Mouse (Mus musculus) E14TG2a.4 (cell line): ENCODE results near the gene Zbtb43.

Experiments
- H3K27me3 ChIP-seq: 2 replicates; pipeline ENCODE4 v1.6.1; 2014; ENCODE audit warnings: low read length, control low read depth; ENCODE audit not compliant: insufficient read depth
- H3K36me3 ChIP-seq: 2 replicates; pipeline ENCODE4 v1.6.1; 2014; ENCODE audit warnings: low read length, control low read depth; ENCODE audit not compliant: insufficient read depth
- H3K4me1 ChIP-seq: replicated peaks from 2 replicates; pipeline ENCODE4 v1.6.1; 2014; ENCODE audit warnings: low read depth, low read length, control low read depth
- H3K4me3 ChIP-seq: replicated peaks from 2 replicates; pipeline ENCODE4 v1.5.1; 2014; ENCODE audit warnings: mild to moderate bottlenecking, low read length
- H3K9me3 ChIP-seq: 2 replicates; pipeline ENCODE4 v1.6.1; 2014; ENCODE audit warnings: low read length, control low read depth
- CTCF ChIP-seq: conservative IDR thresholded peaks from 2 replicates; pipeline ENCODE4 v1.5.1; 2014; ENCODE audit warnings: low read length
- NANOG ChIP-seq: IDR thresholded peaks from 2 replicates; pipeline ENCODE4 v1.6.1; 2014; ENCODE audit warnings: borderline replicate concordance, low read length, mixed read lengths
- POU5F1 ChIP-seq: IDR thresholded peaks from 2 replicates; pipeline ENCODE4 v1.6.1; 2014; ENCODE audit warnings: low read length, borderline replicate concordance

Gene Zbtb43

DNA sequence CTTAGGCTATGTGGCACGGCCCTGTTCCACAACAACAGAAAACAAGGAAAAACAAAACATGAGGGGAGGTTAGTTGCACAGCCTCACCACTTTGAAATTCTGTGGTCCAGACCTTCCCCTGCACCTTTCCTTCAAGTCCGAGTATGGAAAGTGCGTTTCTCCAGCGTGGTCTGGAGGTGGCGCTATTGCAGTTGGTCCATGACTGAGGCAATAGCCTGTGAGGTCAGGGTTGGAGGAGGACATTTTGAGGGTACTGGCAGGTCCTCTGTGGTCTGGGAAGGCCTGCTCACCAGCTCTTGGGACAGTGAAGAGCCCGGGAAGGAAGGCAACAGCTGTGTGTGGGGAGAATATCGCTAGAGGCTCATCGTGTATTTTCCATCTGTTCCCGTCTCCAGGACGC is 21.2 kb upstream of the Zbtb43 start:
- peaks cover 8% of the 10 kb centered on the region; the same call in 1 of the 2 replicates for H3K27me3 ChIP-seq
- H3K4me3 ChIP-seq = no peak overlapping the region; the same call in 1 of the 2 replicates
- H3K36me3 ChIP-seq = no peaks in the 10 kb centered on the region
- H3K4me1 ChIP-seq = peaks cover 24% of the 10 kb centered on the region
- TF ChIP-seq CTCF = peak; percentile 83
- TF ChIP-seq POU5F1 = no peak
- H3K9me3 ChIP-seq = no peaks in the 10 kb centered on the region

DNA sequence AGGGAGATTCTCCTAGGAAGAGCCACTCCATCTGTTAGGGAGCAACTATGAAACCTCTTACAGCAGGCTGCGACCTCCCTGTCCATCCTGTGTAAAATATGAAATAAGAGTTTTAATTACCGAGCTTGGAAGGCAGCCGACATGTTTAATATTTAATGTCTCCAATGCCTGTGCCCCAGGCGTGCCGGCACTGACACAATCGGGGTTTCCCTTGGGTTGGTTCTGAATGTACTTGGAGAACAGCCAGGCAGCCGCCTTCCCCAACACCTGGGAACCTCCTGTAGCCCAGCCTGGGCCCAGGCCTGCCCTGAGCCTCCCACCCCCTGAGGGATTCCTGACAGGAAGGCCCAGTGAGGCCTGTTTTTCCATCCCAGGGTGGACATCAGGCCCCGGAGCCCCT is 19.0 kb upstream of the Zbtb43 start:
- no peak for TF ChIP-seq NANOG
- TF ChIP-seq CTCF = no peak
- TF ChIP-seq POU5F1 = no peak
- Histone ChIP-seq H3K27me3 (peaks cover 6% of the 10 kb centered on the region; the same call in 1 of the 2 replicates), H3K36me3 (no peaks in the 10 kb centered on the region), H3K4me1 (peaks cover 31% of the 10 kb centered on the region), H3K4me3 (no peak overlapping the region), H3K9me3 (no peaks in the 10 kb centered on the region)

DNA sequence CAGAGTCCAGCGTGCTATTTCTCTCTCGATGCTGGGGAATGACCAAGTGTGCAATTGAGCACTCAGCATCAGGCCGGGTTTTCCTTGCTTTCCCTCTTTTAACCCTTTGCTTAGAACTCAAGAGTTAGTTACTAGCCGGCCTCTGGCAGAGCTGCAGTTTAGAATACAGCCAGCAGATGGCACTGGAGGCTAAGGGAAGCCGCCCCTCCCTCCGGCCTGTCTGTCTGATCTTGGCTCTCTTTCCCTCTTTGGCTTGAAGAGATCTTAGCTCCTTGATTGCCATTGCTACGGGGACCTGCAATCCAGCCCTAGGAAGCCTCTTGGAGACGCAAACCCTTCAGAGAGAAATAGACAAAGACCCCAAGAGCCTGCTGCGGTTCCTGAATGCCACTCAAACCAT is 18.5 kb upstream of the Zbtb43 start:
- H3K9me3 ChIP-seq = no peaks in the 10 kb centered on the region
- H3K36me3 ChIP-seq = no peaks in the 10 kb centered on the region
- peaks cover 6% of the 10 kb centered on the region; the same call in 1 of the 2 replicates for H3K27me3 ChIP-seq
- peaks cover 35% of the 10 kb centered on the region for H3K4me1 ChIP-seq
- no peak for TF ChIP-seq POU5F1
- TF ChIP-seq CTCF = peak; percentile 97
- TF ChIP-seq NANOG = no peak
- H3K4me3 ChIP-seq = no peak overlapping the region

DNA sequence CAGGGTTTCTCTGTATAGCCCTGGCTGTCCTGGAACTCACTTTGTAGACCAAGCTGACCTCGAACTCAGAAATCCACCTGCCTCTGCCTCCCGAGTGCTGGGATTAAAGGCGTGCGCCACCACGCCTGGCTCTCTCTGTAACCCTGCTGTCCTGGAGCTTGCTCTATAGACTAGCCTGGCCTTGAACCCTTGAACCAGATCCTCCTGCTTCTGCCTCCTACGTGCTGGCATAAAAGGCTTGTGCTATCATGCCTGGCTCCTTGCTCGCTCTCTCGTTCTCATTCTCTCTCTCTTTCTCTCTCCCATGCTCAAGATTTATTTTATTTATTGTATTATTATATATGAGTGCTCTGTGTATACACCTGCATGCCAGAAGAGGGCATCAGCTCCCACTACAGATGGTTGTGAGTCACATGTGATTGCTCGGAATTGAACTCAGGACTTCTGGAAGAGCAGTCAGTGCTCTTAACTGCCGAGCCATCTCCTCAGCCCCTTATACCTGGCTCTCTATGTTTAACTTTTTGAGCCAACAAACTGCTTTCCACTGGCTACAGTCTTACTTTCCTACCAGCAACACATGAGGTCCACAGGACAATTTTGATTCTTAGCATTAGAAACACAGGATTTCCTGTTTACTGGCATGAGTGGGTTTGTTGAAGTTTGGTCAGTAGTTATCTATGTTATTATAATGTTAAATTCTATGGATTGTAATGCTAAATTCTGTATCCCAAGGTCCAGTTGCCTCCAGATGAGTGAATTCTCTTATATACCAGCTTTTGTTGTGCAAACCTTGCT is 9.8 kb upstream of the Zbtb43 start:
- Histone ChIP-seq H3K36me3 (no peaks in the 10 kb centered on the region), H3K27me3 (no peaks in the 10 kb centered on the region), H3K4me3 (no peak overlapping the region), H3K9me3 (peaks cover 2% of the 10 kb centered on the region; the same call in 1 of the 2 replicates), H3K4me1 (peaks cover 78% of the 10 kb centered on the region)
- TF ChIP-seq NANOG (no peak), CTCF (no peak), POU5F1 (no peak)

DNA sequence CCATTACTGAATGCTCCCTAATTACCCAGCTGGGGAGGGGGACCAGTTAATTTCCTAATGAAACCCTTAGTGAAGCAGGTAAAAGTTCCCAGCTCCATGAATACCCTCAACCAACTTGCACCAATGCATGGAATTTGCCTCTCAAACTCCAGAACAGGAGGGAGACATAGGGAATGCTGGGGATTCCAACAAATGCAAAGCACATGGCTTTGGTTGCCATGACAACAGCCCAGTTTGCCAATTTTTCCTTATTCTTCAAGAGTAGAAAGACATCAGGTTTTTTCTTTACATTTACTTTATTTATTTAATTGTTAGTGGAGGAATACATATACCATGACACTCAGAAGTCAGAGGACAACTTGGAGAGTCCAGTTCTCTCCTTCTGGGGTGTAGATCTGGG is 7.6 kb upstream of the Zbtb43 start:
- H3K4me1 ChIP-seq = peaks cover 86% of the 10 kb centered on the region
- no peak overlapping the region for H3K4me3 ChIP-seq
- TF ChIP-seq CTCF (no peak), NANOG (no peak), POU5F1 (no peak)
- H3K36me3 ChIP-seq = no peaks in the 10 kb centered on the region
- peaks cover 2% of the 10 kb centered on the region; the same call in 1 of the 2 replicates for H3K9me3 ChIP-seq
- no peaks in the 10 kb centered on the region for H3K27me3 ChIP-seq

DNA sequence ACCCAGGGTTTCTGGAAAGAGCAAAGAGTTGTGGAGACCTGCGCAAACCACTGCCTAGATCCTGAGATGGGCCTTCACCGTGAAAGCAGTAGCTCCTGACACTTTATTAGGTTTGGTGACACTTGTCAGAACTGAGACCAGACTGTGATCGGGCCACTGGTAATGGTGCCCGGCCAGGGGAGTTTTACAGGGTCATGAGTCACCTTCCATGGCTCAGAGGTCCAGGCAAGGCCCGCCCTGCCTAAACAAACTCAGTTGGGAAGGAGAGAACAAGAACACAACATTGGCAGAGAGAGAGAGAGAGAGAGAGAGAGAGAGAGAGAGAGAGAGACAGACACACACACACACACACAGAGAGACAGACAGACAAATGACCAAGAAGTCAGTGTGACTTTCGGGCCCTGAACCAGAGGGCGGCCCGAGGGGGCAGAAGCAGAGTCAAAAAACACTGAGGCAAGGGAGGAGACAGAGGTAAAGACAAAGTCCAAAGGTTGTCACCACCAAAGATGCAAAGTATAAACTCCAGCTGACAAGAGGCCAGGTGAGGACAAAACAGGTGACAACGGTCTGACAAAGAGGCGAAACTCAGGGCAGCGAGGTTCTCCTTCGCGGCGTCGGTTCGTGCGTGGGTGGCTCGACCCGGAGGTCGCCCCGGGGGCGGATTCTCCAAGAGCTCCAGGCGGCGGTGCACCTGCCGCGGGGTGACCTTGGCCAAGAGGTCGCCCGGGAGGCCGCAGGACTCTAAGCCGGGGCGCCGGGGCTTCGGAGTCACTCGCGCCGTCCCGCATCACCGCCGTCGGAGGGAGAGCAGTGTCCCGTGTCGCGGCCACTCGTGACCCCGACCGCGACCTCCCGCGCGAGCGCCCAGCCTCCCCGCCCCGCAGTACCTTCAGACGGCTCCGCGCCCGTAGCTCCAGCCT is 553 bp downstream of the Zbtb43 start:
- no peak for TF ChIP-seq NANOG
- no peak for TF ChIP-seq CTCF
- no peak for TF ChIP-seq POU5F1
- H3K4me1 ChIP-seq = peaks cover 83% of the 10 kb centered on the region
- peak overlapping the region; percentile 95 for H3K4me3 ChIP-seq
- H3K27me3 ChIP-seq = no peaks in the 10 kb centered on the region
- H3K36me3 ChIP-seq = peaks cover 46% of the 10 kb centered on the region
- H3K9me3 ChIP-seq = no peaks in the 10 kb centered on the region

DNA sequence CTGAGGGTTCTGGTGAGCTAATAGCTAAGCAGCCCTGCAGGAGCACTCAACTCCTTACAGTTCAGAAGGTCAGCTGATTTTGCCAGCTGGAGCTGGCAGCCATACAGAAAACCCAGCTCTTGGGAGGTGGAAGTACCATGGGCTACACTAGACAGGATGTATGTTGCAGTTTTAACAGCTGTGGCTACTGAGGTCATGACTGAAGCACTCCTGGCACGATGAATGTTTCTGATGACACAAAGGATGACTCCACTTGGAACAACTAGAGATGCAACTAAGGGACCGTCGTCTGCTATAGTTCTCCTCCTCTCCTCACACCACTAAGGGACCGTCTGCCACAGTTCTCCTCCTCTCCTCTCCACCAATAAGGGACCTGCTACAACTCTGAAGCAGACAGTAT is 2.4 kb downstream of the Zbtb43 start:
- Histone ChIP-seq H3K4me3 (peak overlapping the region; percentile 95), H3K36me3 (peaks cover 62% of the 10 kb centered on the region), H3K27me3 (no peaks in the 10 kb centered on the region), H3K4me1 (peaks cover 82% of the 10 kb centered on the region), H3K9me3 (no peaks in the 10 kb centered on the region)
- TF ChIP-seq POU5F1 = no peak
- no peak for TF ChIP-seq CTCF
- TF ChIP-seq NANOG = no peak

DNA sequence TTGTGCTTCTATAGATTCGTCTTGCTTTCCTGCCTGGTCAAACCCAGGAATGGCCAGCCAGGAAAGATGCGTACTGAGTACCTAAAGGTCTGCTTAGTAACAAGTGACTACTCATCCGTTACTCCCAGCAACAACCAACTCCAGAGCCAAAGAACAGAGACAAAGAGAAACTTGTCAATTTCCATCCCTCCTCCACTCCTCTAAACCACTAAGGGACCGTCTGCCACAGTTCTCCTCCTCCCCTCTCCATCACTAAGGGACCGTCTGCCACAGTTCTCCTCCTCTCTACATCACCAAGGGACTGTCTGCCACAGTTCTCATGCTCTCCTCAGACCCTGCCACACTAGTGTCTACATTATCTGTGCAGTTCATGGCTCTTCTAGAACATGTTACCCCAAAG is 3.1 kb downstream of the Zbtb43 start:
- Histone ChIP-seq H3K9me3 (no peaks in the 10 kb centered on the region), H3K4me1 (peaks cover 87% of the 10 kb centered on the region), H3K36me3 (peaks cover 67% of the 10 kb centered on the region), H3K4me3 (0 out of 2 replicates have a peak overlapping the region, but pooled peaks have one; percentile 95), H3K27me3 (no peaks in the 10 kb centered on the region)
- no peak for TF ChIP-seq POU5F1
- TF ChIP-seq CTCF = no peak
- TF ChIP-seq NANOG = no peak
